Mouse (Mus musculus) heart, embryonic 12.5 days (tissue): Measurements from ENCODE around the gene Ptprs. TPM values are rescaled to one million over a fixed set of nuclear protein-coding genes. Genes with fewer than 3 reads are reported as not detected.

Experiments
- ATAC-seq: fragments of 200-750 bp; cut with Nextera tagmentation; 2 replicates; pipeline ENCODE4 v1.8.0; 2017; ENCODE audit warnings: moderate TSS enrichment, moderate library complexity; ENCODE audit not compliant: insufficient number of reproducible peaks, low FRiP score
- H3K27ac ChIP-seq: fragments of 300-500 bp; sonication (generic); 2 replicates; pipeline ENCODE4 v1.5.1; 2016; ENCODE audit warnings: mild to moderate bottlenecking, moderate library complexity; ENCODE audit not compliant: poor library complexity, severe bottlenecking
- H3K27me3 ChIP-seq: fragments of 300-500 bp; sonication (generic); replicated peaks from 2 replicates; pipeline ENCODE4 v1.6.1; 2016; ENCODE audit warnings: mild to moderate bottlenecking, moderate library complexity
- H3K36me3 ChIP-seq: fragments of 300-500 bp; sonication (generic); 2 replicates; pipeline ENCODE4 v1.6.1; 2016; ENCODE audit warnings: mild to moderate bottlenecking, moderate library complexity
- H3K4me1 ChIP-seq: fragments of 300-500 bp; sonication (generic); replicated peaks from 2 replicates; pipeline ENCODE4 v1.6.1; 2016; ENCODE audit warnings: mild to moderate bottlenecking
- H3K4me2 ChIP-seq: fragments of 300-500 bp; sonication (generic); 2 replicates; pipeline ENCODE4 v1.6.1; 2016; ENCODE audit warnings: mild to moderate bottlenecking, moderate library complexity
- H3K4me3 ChIP-seq: fragments of 300-500 bp; sonication (generic); 2 replicates; pipeline ENCODE4 v1.5.1; 2016; ENCODE audit warnings: mild to moderate bottlenecking
- H3K9ac ChIP-seq: fragments of 300-500 bp; sonication (generic); 2 replicates; pipeline ENCODE4 v1.6.1; 2016; ENCODE audit warnings: mild to moderate bottlenecking, moderate library complexity
- H3K9me3 ChIP-seq: fragments of 300-500 bp; sonication (generic); replicated peaks from 2 replicates; pipeline ENCODE4 v1.6.1; 2016; ENCODE audit warnings: mild to moderate bottlenecking, moderate library complexity
- WGBS: fragments of 180-500 bp; shearing (Covaris S2); methylation state at CpG from one replicate; pipeline ENCODE4 v1.1.7; 2016; 5-methylcytosine and 5-hydroxymethylcytosine counted together
- polyA plus RNA-seq: library from polyadenylated mRNA; unstranded; fragments of >200 nt; fragmentation: Nextera tagmentation; extraction: Ambion mirVana; gene quantifications from 2 replicates; pipeline ENCODE4 v1.2.1, GENCODE M21; 2016

Ptprs gene
- 86.8 and 90.2 TPM in 2 replicates for polyA plus RNA-seq

GRCm38 (mm10) chr17:56476402-56476752 is at the start of gene Ptprs:
Gene Ptprs, minus strand, starts transcription at chr17:56476483.
- ATAC-seq: peak; percentile 84
- WGBS: 0% methylated on average over 27 of the region's 27 CpGs
- Histone ChIP-seq H3K9me3 (peaks cover 5% of the 10 kb centered on the region), H3K9ac (peak within 1 kb of the TSS; percentile 94), H3K27me3 (peaks cover 49% of the 10 kb centered on the region), H3K36me3 (no peaks in the 10 kb centered on the region), H3K4me3 (peak within 1 kb of the TSS; percentile 84), H3K27ac (peak within 1 kb of the TSS; percentile 55), H3K4me1 (peaks cover 38% of the 10 kb centered on the region), H3K4me2 (peak within 1 kb of the TSS; percentile 100)

- no peak overlapping the region for H3K4me2 ChIP-seq
- H3K4me1 ChIP-seq: no peaks in the 10 kb centered on the region
- no peaks in the 10 kb centered on the region for H3K36me3 ChIP-seq
- no peaks in the 10 kb centered on the region for H3K9me3 ChIP-seq
- no peak overlapping the region for H3K9ac ChIP-seq
- WGBS: 71% methylated on average over 4 of the region's 4 CpGs
- no peak overlapping the region for H3K4me3 ChIP-seq
- ATAC-seq: no peak
- H3K27ac ChIP-seq: no peak overlapping the region
- 0 out of 2 replicates have a peak, but pooled peaks cover 5% of the 10 kb centered on the region for H3K27me3 ChIP-seq
Observed at GRCm38 (mm10) chr17:56524943-56525342, 48.7 kb upstream of the Ptprs start.

GRCm38 (mm10) chr17:56522744-56523143 is 46.5 kb upstream of the Ptprs start:
- Histone ChIP-seq H3K36me3 (no peaks in the 10 kb centered on the region), H3K4me2 (no peak overlapping the region), H3K9me3 (no peaks in the 10 kb centered on the region), H3K9ac (no peak overlapping the region), H3K4me3 (no peak overlapping the region), H3K27ac (no peak overlapping the region), H3K27me3 (0 out of 2 replicates have a peak, but pooled peaks cover 5% of the 10 kb centered on the region), H3K4me1 (no peaks in the 10 kb centered on the region)
- WGBS: 50% methylated on average over 1 of the region's 1 CpGs
- ATAC-seq: no peak

- WGBS: 13% methylated on average over 13 of the region's 13 CpGs
- Histone ChIP-seq H3K4me2 (no peak overlapping the region), H3K4me1 (peaks cover 8% of the 10 kb centered on the region), H3K9ac (no peak overlapping the region), H3K9me3 (peaks cover 14% of the 10 kb centered on the region; the same call in 1 of the 2 replicates), H3K27ac (no peak overlapping the region), H3K36me3 (no peaks in the 10 kb centered on the region), H3K4me3 (no peak overlapping the region), H3K27me3 (peaks cover 64% of the 10 kb centered on the region)
- 0 out of 2 replicates have a peak, but pooled peaks have one; percentile 40 for ATAC-seq
Observed at GRCm38 (mm10) chr17:56515690-56516410, 39.6 kb upstream of the Ptprs start.

- peaks cover 74% of the 10 kb centered on the region for H3K27me3 ChIP-seq
- no peak overlapping the region for H3K4me2 ChIP-seq
- 52% methylated on average over 12 of the region's 12 CpGs for WGBS
Observed at GRCm38 (mm10) chr17:56514916-56515315, 38.6 kb upstream of the Ptprs start.

GRCm38 (mm10) chr17:56514330-56514729 is 38.0 kb upstream of the Ptprs start:
- H3K36me3 ChIP-seq: no peaks in the 10 kb centered on the region
- ATAC-seq: no peak
- H3K9me3 ChIP-seq: peaks cover 14% of the 10 kb centered on the region; the same call in 1 of the 2 replicates

More at GRCm38 (mm10) chr17:56514916-56515315, 38.6 kb upstream of the Ptprs start:
- H3K27ac ChIP-seq: no peak overlapping the region
- no peak overlapping the region for H3K4me3 ChIP-seq
- no peak overlapping the region for H3K9ac ChIP-seq
- peaks cover 14% of the 10 kb centered on the region; the same call in 1 of the 2 replicates for H3K9me3 ChIP-seq
- H3K4me1 ChIP-seq: peaks cover 10% of the 10 kb centered on the region
- no peaks in the 10 kb centered on the region for H3K36me3 ChIP-seq
- no peak for ATAC-seq

GRCm38 (mm10) chr17:56512310-56512709 is 36.0 kb upstream of the Ptprs start, which contains the start of gene Znrf4:
Gene Znrf4, minus strand, starts transcription at chr17:56512431.
- peak within 1 kb of the TSS; percentile 52 for H3K4me2 ChIP-seq
- ATAC-seq: no peak
- H3K9ac ChIP-seq: no peak within 1 kb of the TSS
- peaks cover 14% of the 10 kb centered on the region; the same call in 1 of the 2 replicates for H3K9me3 ChIP-seq
- H3K4me3 ChIP-seq: peak within 1 kb of the TSS; percentile 32
- no peak within 1 kb of the TSS for H3K27ac ChIP-seq
- peaks cover 85% of the 10 kb centered on the region for H3K27me3 ChIP-seq
- H3K36me3 ChIP-seq: no peaks in the 10 kb centered on the region
- H3K4me1 ChIP-seq: peaks cover 10% of the 10 kb centered on the region
- WGBS: 59% methylated on average over 22 of the region's 22 CpGs

More at GRCm38 (mm10) chr17:56514330-56514729, 38.0 kb upstream of the Ptprs start:
- no peak overlapping the region for H3K27ac ChIP-seq
- no peak overlapping the region for H3K4me2 ChIP-seq
- H3K4me1 ChIP-seq: peaks cover 10% of the 10 kb centered on the region
- no peak overlapping the region for H3K9ac ChIP-seq
- no peak overlapping the region for H3K4me3 ChIP-seq
- H3K27me3 ChIP-seq: peaks cover 79% of the 10 kb centered on the region

GRCm38 (mm10) chr17:56511707-56512090 is 35.4 kb upstream of the Ptprs start:
- no peak for ATAC-seq
- Histone ChIP-seq H3K4me3 (peak overlapping the region; percentile 32), H3K4me1 (peaks cover 12% of the 10 kb centered on the region), H3K9ac (no peak overlapping the region), H3K27me3 (peaks cover 79% of the 10 kb centered on the region), H3K27ac (no peak overlapping the region), H3K36me3 (no peaks in the 10 kb centered on the region), H3K9me3 (peaks cover 14% of the 10 kb centered on the region; the same call in 1 of the 2 replicates), H3K4me2 (peak overlapping the region; percentile 52)
- WGBS: 22% methylated on average over 29 of the region's 29 CpGs

- Histone ChIP-seq H3K9me3 (peaks cover 14% of the 10 kb centered on the region; the same call in 1 of the 2 replicates), H3K27ac (no peak overlapping the region), H3K27me3 (peaks cover 73% of the 10 kb centered on the region), H3K4me1 (peaks cover 14% of the 10 kb centered on the region), H3K4me2 (peak overlapping the region; percentile 52), H3K9ac (no peak overlapping the region), H3K4me3 (peak overlapping the region; percentile 32), H3K36me3 (no peaks in the 10 kb centered on the region)
- ATAC-seq: no peak
- WGBS: 8% methylated on average over 59 of the region's 60 CpGs
Observed at GRCm38 (mm10) chr17:56510970-56511706, 34.9 kb upstream of the Ptprs start.

GRCm38 (mm10) chr17:56510473-56510969 is 34.2 kb upstream of the Ptprs start:
- Histone ChIP-seq H3K27ac (no peak overlapping the region), H3K4me3 (peak overlapping the region; percentile 32; the same call in 1 of the 2 replicates), H3K4me2 (peak overlapping the region; percentile 52), H3K27me3 (peaks cover 68% of the 10 kb centered on the region), H3K9me3 (peaks cover 14% of the 10 kb centered on the region; the same call in 1 of the 2 replicates), H3K4me1 (peaks cover 14% of the 10 kb centered on the region), H3K36me3 (no peaks in the 10 kb centered on the region), H3K9ac (no peak overlapping the region)
- no peak for ATAC-seq
- WGBS: 20% methylated on average over 27 of the region's 27 CpGs
